Mouse (Mus musculus): Measurements from ENCODE around the gene Bscl2.

DNA sequence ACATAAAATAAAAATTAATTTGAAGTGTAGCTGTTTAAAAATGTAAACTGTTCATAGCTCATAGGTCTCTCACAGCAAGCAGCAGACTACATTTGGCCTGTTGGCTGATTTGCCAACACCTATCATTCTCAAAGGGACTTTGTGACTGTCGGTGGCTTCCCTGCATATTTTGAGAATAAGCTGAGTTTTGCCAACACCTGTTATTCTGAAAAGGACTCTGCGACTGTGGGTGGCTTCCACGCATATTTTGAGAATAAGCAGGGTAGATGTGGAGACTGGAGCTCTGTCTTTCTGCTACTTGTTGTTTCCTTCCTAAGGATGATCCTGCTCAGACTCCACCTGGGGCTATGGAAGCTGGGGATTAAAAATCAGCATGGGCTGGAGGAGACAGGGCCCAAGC lies 15.8 kb downstream of the Bscl2 start:
- TF ChIP-seq POLR2A (IDR thresholded peaks at IDR 0.05; ENCODE audit: borderline replicate concordance, extremely low read depth, low read depth, low read length) (no peak), CTCF (IDR thresholded peaks at IDR 0.05; ENCODE audit: insufficient read depth, low read length) (no peak)
